Mouse (Mus musculus): ENCODE data around the gene Gse1. TPM values are rescaled to one million over a fixed set of nuclear protein-coding genes. Genes with fewer than 3 reads are reported as not detected.

The Gse1 gene
- polyA plus RNA-seq, 1 experiment from 2014 or later = 22.2 TPM

- peaks cover 30% of the 10 kb centered on the region for H3K4me1 ChIP-seq (replicated peaks; ENCODE audit: control insufficient read depth, insufficient read depth, low read length)
These were observed 339.5 kb downstream of the Gse1 start for GRCm38 (mm10) chr8:120567731-120568130.

GRCm38 (mm10) chr8:120568164-120568798 is 340.0 kb downstream of the Gse1 start:
- Histone ChIP-seq H3K27me3 (ENCODE audit: control insufficient read depth, insufficient read depth, low read length) (no peaks in the 10 kb centered on the region), H3K36me3 (ENCODE audit: control insufficient read depth, insufficient read depth, low read length) (peaks cover 20% of the 10 kb centered on the region), H3K27ac (ENCODE audit: low read depth, low read length) (no peak overlapping the region), H3K9ac (ENCODE audit: low read length) (no peak overlapping the region), H3K4me3 (ENCODE audit: low read depth, low read length) (no peak overlapping the region), H3K9me3 (ENCODE audit: control insufficient read depth, low read length) (no peaks in the 10 kb centered on the region), H3K4me1 (replicated peaks; ENCODE audit: control insufficient read depth, insufficient read depth, low read length) (peaks cover 25% of the 10 kb centered on the region), H3K4me2 (ENCODE audit: low read depth, low read length, severe bottlenecking) (no peak overlapping the region)
- ATAC-seq (replicated peaks; ENCODE audit: low FRiP score) (no peak), DNase-seq (ENCODE audit: low spot score) (no peak)
- 98% methylated on average over 36 of the region's 37 CpGs for WGBS

More at GRCm38 (mm10) chr8:120567731-120568130, 339.5 kb downstream of the Gse1 start:
- no peak overlapping the region for H3K27ac ChIP-seq (ENCODE audit: low read depth, low read length)
- H3K36me3 ChIP-seq (ENCODE audit: control insufficient read depth, insufficient read depth, low read length) = peaks cover 20% of the 10 kb centered on the region
- H3K4me2 ChIP-seq (ENCODE audit: low read depth, low read length, severe bottlenecking) = no peak overlapping the region
- DNase-seq (ENCODE audit: low spot score) = no peak
- 98% methylated on average over 17 of the region's 17 CpGs for WGBS
- H3K9ac ChIP-seq (ENCODE audit: low read length) = no peak overlapping the region
- H3K27me3 ChIP-seq (ENCODE audit: control insufficient read depth, insufficient read depth, low read length) = no peaks in the 10 kb centered on the region
- no peak for ATAC-seq (replicated peaks; ENCODE audit: low FRiP score)
- no peak overlapping the region for H3K4me3 ChIP-seq (ENCODE audit: low read depth, low read length)
- no peaks in the 10 kb centered on the region for H3K9me3 ChIP-seq (ENCODE audit: control insufficient read depth, low read length)

GRCm38 (mm10) chr8:120569123-120569522 is 340.9 kb downstream of the Gse1 start:
- no peak for ATAC-seq (replicated peaks; ENCODE audit: low FRiP score)
- DNase-seq (ENCODE audit: low spot score) = no peak
- Histone ChIP-seq H3K4me1 (replicated peaks; ENCODE audit: control insufficient read depth, insufficient read depth, low read length) (peaks cover 17% of the 10 kb centered on the region), H3K27me3 (ENCODE audit: control insufficient read depth, insufficient read depth, low read length) (no peaks in the 10 kb centered on the region), H3K9ac (ENCODE audit: low read length) (no peak overlapping the region), H3K9me3 (ENCODE audit: control insufficient read depth, low read length) (no peaks in the 10 kb centered on the region), H3K36me3 (ENCODE audit: control insufficient read depth, insufficient read depth, low read length) (peaks cover 21% of the 10 kb centered on the region), H3K4me2 (ENCODE audit: low read depth, low read length, severe bottlenecking) (no peak overlapping the region), H3K27ac (ENCODE audit: low read depth, low read length) (no peak overlapping the region), H3K4me3 (ENCODE audit: low read depth, low read length) (no peak overlapping the region)
- 95% methylated on average over 16 of the region's 17 CpGs for WGBS

GRCm38 (mm10) chr8:120569939-120570715 is 341.9 kb downstream of the Gse1 start:
- DNase-seq (ENCODE audit: low spot score) (peak; percentile 92), ATAC-seq (replicated peaks; ENCODE audit: low FRiP score) (no peak)
- H3K36me3 ChIP-seq (ENCODE audit: control insufficient read depth, insufficient read depth, low read length) = peaks cover 28% of the 10 kb centered on the region
- H3K4me2 ChIP-seq (ENCODE audit: low read depth, low read length, severe bottlenecking) = no peak overlapping the region
- no peaks in the 10 kb centered on the region for H3K9me3 ChIP-seq (ENCODE audit: control insufficient read depth, low read length)
- H3K4me1 ChIP-seq (replicated peaks; ENCODE audit: control insufficient read depth, insufficient read depth, low read length) = peaks cover 9% of the 10 kb centered on the region
- H3K27me3 ChIP-seq (ENCODE audit: control insufficient read depth, insufficient read depth, low read length) = no peaks in the 10 kb centered on the region
- H3K27ac ChIP-seq (ENCODE audit: low read depth, low read length) = no peak overlapping the region
- WGBS = 64% methylated on average over 13 of the region's 13 CpGs
- H3K4me3 ChIP-seq (ENCODE audit: low read depth, low read length) = no peak overlapping the region
- no peak overlapping the region for H3K9ac ChIP-seq (ENCODE audit: low read length)

- Histone ChIP-seq H3K4me1 (replicated peaks; ENCODE audit: control insufficient read depth, insufficient read depth, low read length) (no peaks in the 10 kb centered on the region; the same call in 1 of the 2 replicates), H3K4me3 (ENCODE audit: low read depth, low read length) (no peak overlapping the region), H3K27me3 (ENCODE audit: control insufficient read depth, insufficient read depth, low read length) (no peaks in the 10 kb centered on the region), H3K27ac (ENCODE audit: low read depth, low read length) (no peak overlapping the region), H3K36me3 (ENCODE audit: control insufficient read depth, insufficient read depth, low read length) (peaks cover 36% of the 10 kb centered on the region), H3K9me3 (ENCODE audit: control insufficient read depth, low read length) (no peaks in the 10 kb centered on the region), H3K4me2 (ENCODE audit: low read depth, low read length, severe bottlenecking) (no peak overlapping the region), H3K9ac (ENCODE audit: low read length) (no peak overlapping the region)
- 80% methylated on average over 8 of the region's 8 CpGs for WGBS
- DNase-seq (ENCODE audit: low spot score) (no peak), ATAC-seq (replicated peaks; ENCODE audit: low FRiP score) (no peak)
These were observed 343.3 kb downstream of the Gse1 start for GRCm38 (mm10) chr8:120571561-120571960.

- Histone ChIP-seq H3K36me3 (ENCODE audit: control insufficient read depth, insufficient read depth, low read length) (peaks cover 33% of the 10 kb centered on the region), H3K4me3 (ENCODE audit: low read depth, low read length) (no peak overlapping the region), H3K9ac (ENCODE audit: low read length) (no peak overlapping the region), H3K4me1 (replicated peaks; ENCODE audit: control insufficient read depth, insufficient read depth, low read length) (no peaks in the 10 kb centered on the region; the same call in 1 of the 2 replicates), H3K4me2 (ENCODE audit: low read depth, low read length, severe bottlenecking) (no peak overlapping the region), H3K9me3 (ENCODE audit: control insufficient read depth, low read length) (no peaks in the 10 kb centered on the region), H3K27ac (ENCODE audit: low read depth, low read length) (no peak overlapping the region), H3K27me3 (ENCODE audit: control insufficient read depth, insufficient read depth, low read length) (no peaks in the 10 kb centered on the region)
- WGBS = 84% methylated on average over 21 of the region's 21 CpGs
- ATAC-seq (replicated peaks; ENCODE audit: low FRiP score) = no peak
- DNase-seq (ENCODE audit: low spot score) = no peak
These were observed 344.3 kb downstream of the Gse1 start for GRCm38 (mm10) chr8:120572534-120572933.

GRCm38 (mm10) chr8:120573866-120574265 is 345.6 kb downstream of the Gse1 start:
- WGBS = 62% methylated on average over 11 of the region's 11 CpGs
- Histone ChIP-seq H3K4me3 (ENCODE audit: low read depth, low read length) (no peak overlapping the region), H3K36me3 (ENCODE audit: control insufficient read depth, insufficient read depth, low read length) (peaks cover 29% of the 10 kb centered on the region), H3K9ac (ENCODE audit: low read length) (no peak overlapping the region), H3K27me3 (ENCODE audit: control insufficient read depth, insufficient read depth, low read length) (no peaks in the 10 kb centered on the region), H3K9me3 (ENCODE audit: control insufficient read depth, low read length) (no peaks in the 10 kb centered on the region), H3K27ac (ENCODE audit: low read depth, low read length) (no peak overlapping the region), H3K4me2 (ENCODE audit: low read depth, low read length, severe bottlenecking) (no peak overlapping the region), H3K4me1 (replicated peaks; ENCODE audit: control insufficient read depth, insufficient read depth, low read length) (no peaks in the 10 kb centered on the region; the same call in 1 of the 2 replicates)
- no peak for DNase-seq (ENCODE audit: low spot score)
- ATAC-seq (replicated peaks; ENCODE audit: low FRiP score) = no peak

- Histone ChIP-seq H3K4me1 (replicated peaks; ENCODE audit: control insufficient read depth, insufficient read depth, low read length) (no peaks in the 10 kb centered on the region; the same call in 1 of the 2 replicates), H3K27ac (ENCODE audit: low read depth, low read length) (no peak overlapping the region), H3K4me3 (ENCODE audit: low read depth, low read length) (no peak overlapping the region), H3K4me2 (ENCODE audit: low read depth, low read length, severe bottlenecking) (no peak overlapping the region), H3K36me3 (ENCODE audit: control insufficient read depth, insufficient read depth, low read length) (peaks cover 29% of the 10 kb centered on the region), H3K27me3 (ENCODE audit: control insufficient read depth, insufficient read depth, low read length) (no peaks in the 10 kb centered on the region), H3K9me3 (ENCODE audit: control insufficient read depth, low read length) (no peaks in the 10 kb centered on the region), H3K9ac (ENCODE audit: low read length) (no peak overlapping the region)
- 81% methylated on average over 19 of the region's 19 CpGs for WGBS
- DNase-seq (ENCODE audit: low spot score) = no peak
- ATAC-seq (replicated peaks; ENCODE audit: low FRiP score) = no peak
These were observed 346.7 kb downstream of the Gse1 start for GRCm38 (mm10) chr8:120574941-120575340.
